Mouse (Mus musculus) midbrain, embryonic 16.5 days (tissue): Measurements from ENCODE around the gene Fastk. TPM values are rescaled to one million over a fixed set of nuclear protein-coding genes. Genes with fewer than 3 reads are reported as not detected.

Experiments used
- ATAC-seq: fragments of 200-750 bp; cut with Nextera tagmentation; 2 replicates; pipeline ENCODE4 v1.8.0; 2017; ENCODE audit warnings: moderate TSS enrichment
- H3K27ac ChIP-seq: fragments of 300-500 bp; sonication (generic); 2 replicates; pipeline ENCODE4 v1.5.1; 2014; ENCODE audit warnings: mild to moderate bottlenecking, low read length, mixed read lengths
- H3K27me3 ChIP-seq: fragments of 300-500 bp; sonication (generic); 2 replicates; pipeline ENCODE4 v1.6.1; 2014; ENCODE audit warnings: low read depth, low read length, mixed read lengths; ENCODE audit not compliant: control insufficient read depth, insufficient read depth
- H3K36me3 ChIP-seq: fragments of 300-500 bp; sonication (generic); 2 replicates; pipeline ENCODE4 v1.6.1; 2014; ENCODE audit warnings: mild to moderate bottlenecking, low read length, moderate library complexity, mixed read lengths; ENCODE audit not compliant: control insufficient read depth, insufficient read depth
- H3K4me1 ChIP-seq: fragments of 300-500 bp; sonication (generic); 2 replicates; pipeline ENCODE4 v1.6.1; 2014; ENCODE audit warnings: mild to moderate bottlenecking, low read length, mixed read lengths; ENCODE audit not compliant: control insufficient read depth, insufficient read depth
- H3K4me2 ChIP-seq: fragments of 300-500 bp; sonication (generic); 2 replicates; pipeline ENCODE4 v1.6.1; 2014; ENCODE audit warnings: mild to moderate bottlenecking, low read length, mixed read lengths
- H3K4me3 ChIP-seq: fragments of 300-500 bp; sonication (generic); 2 replicates; pipeline ENCODE4 v1.5.1; 2014; ENCODE audit warnings: low read depth, mild to moderate bottlenecking, low read length, moderate library complexity, mixed read lengths
- H3K9ac ChIP-seq: fragments of 300-500 bp; sonication (generic); 2 replicates; pipeline ENCODE4 v1.6.1; 2014; ENCODE audit warnings: low read depth, low read length, mixed read lengths
- H3K9me3 ChIP-seq: fragments of 300-500 bp; sonication (generic); replicated peaks from 2 replicates; pipeline ENCODE4 v1.6.1; 2014; ENCODE audit warnings: mild to moderate bottlenecking, low read length, mixed read lengths; ENCODE audit not compliant: control insufficient read depth, poor library complexity, severe bottlenecking
- WGBS: fragments of 180-500 bp; shearing (Covaris S2); extraction: QIAGEN DNeasy Blood & Tissue Kit; methylation state at CpG from one replicate; pipeline ENCODE4 v1.1.7; 2014; 5-methylcytosine and 5-hydroxymethylcytosine counted together
- polyA plus RNA-seq: library from polyadenylated mRNA; unstranded; fragments of >200 nt; fragmentation: Nextera tagmentation; extraction: Ambion mirVana; gene quantifications from 2 replicates; pipeline ENCODE4 v1.2.1, GENCODE M21; 2015

The Fastk gene
- polyA plus RNA-seq, 1 experiment from 2014 or later = 96.2 TPM

GRCm38 (mm10) chr5:24481647-24482046 is 36.6 kb upstream of the Fastk start:
- no peaks in the 10 kb centered on the region for H3K9me3 ChIP-seq
- H3K9ac ChIP-seq = no peak overlapping the region
- 7% methylated on average over 3 of the region's 4 CpGs for WGBS
- no peak overlapping the region for H3K4me3 ChIP-seq
- no peak overlapping the region for H3K27ac ChIP-seq
- ATAC-seq = peak; percentile 43
- no peaks in the 10 kb centered on the region for H3K27me3 ChIP-seq
- H3K4me2 ChIP-seq = no peak overlapping the region
- H3K36me3 ChIP-seq = peaks cover 36% of the 10 kb centered on the region
- peaks cover 13% of the 10 kb centered on the region for H3K4me1 ChIP-seq

- H3K27ac ChIP-seq = no peak overlapping the region
- no peak overlapping the region for H3K4me3 ChIP-seq
- no peaks in the 10 kb centered on the region for H3K9me3 ChIP-seq
- no peak for ATAC-seq
- H3K4me1 ChIP-seq = peaks cover 30% of the 10 kb centered on the region
- 93% methylated on average over 9 of the region's 9 CpGs for WGBS
- no peak overlapping the region for H3K4me2 ChIP-seq
- H3K9ac ChIP-seq = no peak overlapping the region
- no peaks in the 10 kb centered on the region; the same call in none of the 2 replicates for H3K27me3 ChIP-seq
- H3K36me3 ChIP-seq = peaks cover 32% of the 10 kb centered on the region
Measured at GRCm38 (mm10) chr5:24477909-24478308, 32.8 kb upstream of the Fastk start.

DNA sequence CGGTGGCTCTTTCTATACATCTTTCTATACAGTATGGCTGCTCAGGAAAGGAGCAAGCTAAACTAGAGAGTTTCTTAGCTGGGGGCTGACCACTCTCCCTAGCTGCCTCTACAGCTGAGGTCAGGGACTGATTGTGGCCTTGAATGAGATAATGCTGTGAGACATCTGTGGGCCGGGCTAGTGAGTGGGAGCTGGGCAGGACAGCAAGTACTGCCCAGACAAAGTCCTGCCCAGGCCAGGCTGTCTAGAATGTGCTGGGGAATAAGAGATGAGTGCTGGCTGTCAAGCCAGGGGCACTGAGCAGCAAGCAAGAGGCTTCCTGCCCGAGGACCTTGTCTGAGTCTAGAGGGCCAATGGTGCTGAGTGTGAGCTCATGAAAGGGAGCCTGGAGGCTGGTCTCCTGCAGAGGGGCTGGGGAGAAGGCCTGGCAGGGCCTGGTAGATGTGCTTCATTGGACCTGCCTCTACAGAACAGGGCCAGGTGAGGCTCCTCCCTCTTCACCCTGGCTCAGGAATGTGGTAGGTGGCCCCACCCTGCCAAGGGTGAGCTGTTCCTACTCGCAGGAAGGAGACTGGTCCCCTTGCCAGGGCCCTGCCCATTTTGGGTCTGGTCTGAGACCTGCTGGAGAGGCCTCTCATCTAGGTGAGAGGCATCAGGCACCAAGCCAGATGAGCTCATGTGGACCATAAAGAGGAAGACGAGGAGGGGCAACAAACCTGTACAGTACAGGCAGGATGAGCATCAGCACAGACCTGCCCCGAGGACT is 30.6 kb upstream of the Fastk start:
- Histone ChIP-seq H3K36me3 (peaks cover 29% of the 10 kb centered on the region), H3K4me2 (no peak overlapping the region), H3K27me3 (no peaks in the 10 kb centered on the region; the same call in none of the 2 replicates), H3K9ac (no peak overlapping the region), H3K9me3 (no peaks in the 10 kb centered on the region), H3K27ac (no peak overlapping the region), H3K4me3 (no peak overlapping the region), H3K4me1 (peaks cover 21% of the 10 kb centered on the region)
- no peak for ATAC-seq
- WGBS = 81% methylated on average over 6 of the region's 6 CpGs

DNA sequence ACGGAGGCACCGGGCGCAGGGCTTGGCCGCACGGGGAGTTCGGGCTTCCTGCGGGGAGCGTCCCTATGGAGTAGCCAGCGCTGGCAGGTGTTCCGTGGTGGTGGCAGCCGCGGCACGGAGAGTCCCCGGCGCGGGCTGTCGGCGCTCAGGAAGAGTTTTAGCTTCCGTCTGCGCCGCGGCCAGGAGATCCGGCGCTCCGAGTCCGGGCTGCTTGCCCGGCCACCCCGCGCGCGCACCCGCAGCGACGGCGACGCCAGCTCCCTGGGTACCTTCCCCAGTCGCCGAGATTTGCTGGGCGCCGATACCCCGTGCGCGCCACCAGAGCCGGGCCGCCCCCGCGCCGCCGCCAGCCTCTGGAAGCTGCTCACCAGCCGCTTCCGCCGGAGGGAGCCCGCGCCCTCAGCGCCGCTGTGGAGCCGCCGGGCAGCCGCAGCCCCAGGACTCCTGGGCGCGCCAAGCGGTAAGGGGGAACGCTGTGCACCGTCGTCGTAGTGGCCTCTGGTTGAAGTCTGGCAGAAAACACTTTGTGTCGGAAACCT is 29.7 kb upstream of the Fastk start:
- H3K9ac ChIP-seq = peak overlapping the region; percentile 60
- no peak overlapping the region for H3K27ac ChIP-seq
- peak overlapping the region; percentile 54 for H3K4me2 ChIP-seq
- H3K36me3 ChIP-seq = peaks cover 22% of the 10 kb centered on the region
- no peaks in the 10 kb centered on the region; the same call in none of the 2 replicates for H3K27me3 ChIP-seq
- ATAC-seq = no peak
- 5% methylated on average over 65 of the region's 67 CpGs for WGBS
- peaks cover 21% of the 10 kb centered on the region for H3K4me1 ChIP-seq
- peak overlapping the region; percentile 31 for H3K4me3 ChIP-seq
- no peaks in the 10 kb centered on the region for H3K9me3 ChIP-seq

GRCm38 (mm10) chr5:24474025-24474722 is 29.1 kb upstream of the Fastk start:
- Histone ChIP-seq H3K27ac (no peak overlapping the region), H3K4me2 (peak overlapping the region; percentile 54), H3K4me1 (peaks cover 21% of the 10 kb centered on the region), H3K36me3 (peaks cover 16% of the 10 kb centered on the region), H3K27me3 (no peaks in the 10 kb centered on the region; the same call in none of the 2 replicates), H3K4me3 (peak overlapping the region; percentile 31), H3K9ac (peak overlapping the region; percentile 60), H3K9me3 (no peaks in the 10 kb centered on the region)
- no peak for ATAC-seq
- 6% methylated on average over 57 of the region's 77 CpGs for WGBS

DNA sequence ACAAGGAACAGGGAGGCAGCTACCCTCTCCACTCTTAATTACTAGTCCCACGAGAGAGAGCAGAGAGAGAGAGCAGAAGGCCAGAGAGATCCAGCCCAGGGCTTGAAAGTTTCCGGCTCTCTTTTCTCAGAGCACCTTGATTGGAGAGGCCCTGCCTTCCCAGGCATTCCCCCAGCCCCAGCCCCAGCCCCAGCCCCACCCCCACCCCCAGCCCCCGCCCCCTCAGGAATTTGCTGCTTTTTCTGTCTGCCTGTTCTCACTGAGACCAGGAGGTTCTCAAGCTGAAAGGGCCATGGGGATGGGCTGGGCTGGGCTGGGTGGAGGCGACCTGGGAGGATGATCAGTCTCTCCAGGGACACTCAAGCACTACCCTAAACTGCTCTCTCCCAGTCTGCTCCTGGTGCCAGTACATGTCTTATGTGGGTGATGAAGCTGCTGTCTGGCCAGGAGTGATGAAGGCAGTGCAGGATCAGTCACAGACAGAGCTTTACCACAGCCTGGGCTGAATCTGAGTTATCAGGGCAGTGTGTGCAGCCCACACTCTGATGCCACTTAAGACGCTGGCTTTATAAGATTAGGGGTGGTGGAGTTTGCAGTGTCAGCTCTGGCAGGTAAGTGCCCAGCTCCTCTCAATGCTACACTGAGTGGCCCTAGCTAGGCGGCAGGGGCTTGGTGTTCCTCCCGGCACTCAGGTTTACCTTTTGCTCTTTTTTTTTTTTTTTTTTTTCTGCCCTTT is 28.0 kb upstream of the Fastk start:
- H3K27me3 ChIP-seq = no peaks in the 10 kb centered on the region; the same call in none of the 2 replicates
- H3K4me2 ChIP-seq = no peak overlapping the region
- H3K27ac ChIP-seq = no peak overlapping the region
- no peak overlapping the region for H3K9ac ChIP-seq
- H3K9me3 ChIP-seq = no peaks in the 10 kb centered on the region
- peaks cover 21% of the 10 kb centered on the region for H3K4me1 ChIP-seq
- H3K36me3 ChIP-seq = peaks cover 7% of the 10 kb centered on the region
- 33% methylated on average over 6 of the region's 7 CpGs for WGBS
- no peak overlapping the region for H3K4me3 ChIP-seq
- ATAC-seq = no peak

- no peaks in the 10 kb centered on the region for H3K9me3 ChIP-seq
- no peak overlapping the region for H3K4me2 ChIP-seq
- 9% methylated on average over 5 of the region's 5 CpGs for WGBS
- H3K27me3 ChIP-seq = no peaks in the 10 kb centered on the region; the same call in none of the 2 replicates
- no peaks in the 10 kb centered on the region for H3K36me3 ChIP-seq
- H3K27ac ChIP-seq = no peak overlapping the region
- H3K4me1 ChIP-seq = peaks cover 33% of the 10 kb centered on the region
- no peak overlapping the region for H3K9ac ChIP-seq
- H3K4me3 ChIP-seq = no peak overlapping the region
- peak; percentile 63 for ATAC-seq
Measured at GRCm38 (mm10) chr5:24470600-24470999, 25.5 kb upstream of the Fastk start.

DNA sequence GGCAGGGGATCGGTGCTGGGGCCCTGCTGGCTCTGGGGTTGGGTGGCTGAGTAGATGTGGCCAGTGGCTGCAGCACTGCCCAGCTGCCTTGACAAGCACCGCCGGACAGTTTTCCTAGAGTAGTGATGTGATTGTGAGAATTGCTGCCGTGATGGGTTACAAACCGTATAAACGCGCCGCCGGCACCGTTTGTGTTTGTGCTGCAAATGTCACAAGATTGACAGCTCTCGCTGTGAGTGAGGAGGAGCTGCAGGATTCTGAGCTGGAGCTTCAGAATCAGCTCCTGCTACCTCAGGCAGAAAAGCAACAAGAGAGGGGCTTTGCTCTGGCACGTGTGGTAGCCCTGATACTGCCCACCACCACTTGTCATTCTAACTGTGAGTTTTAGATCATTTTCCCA is 21.7 kb upstream of the Fastk start:
- Histone ChIP-seq H3K9me3 (no peaks in the 10 kb centered on the region), H3K36me3 (no peaks in the 10 kb centered on the region), H3K9ac (no peak overlapping the region), H3K4me2 (no peak overlapping the region), H3K4me3 (no peak overlapping the region), H3K27ac (no peak overlapping the region), H3K27me3 (no peaks in the 10 kb centered on the region), H3K4me1 (peaks cover 14% of the 10 kb centered on the region)
- no peak for ATAC-seq
- 19% methylated on average over 12 of the region's 12 CpGs for WGBS
